Mouse (Mus musculus) myocyte (in vitro differentiated cells): ENCODE results near the gene Map4k5. TPM values are rescaled to one million over a fixed set of nuclear protein-coding genes. Genes with fewer than 3 reads are reported as not detected.

ENCODE experiments used
- H3K27me3 ChIP-seq: one replicate; pipeline ENCODE4 v1.6.1; 2011; ENCODE audit not compliant: control insufficient read depth, insufficient read depth, insufficient read length
- H3K36me3 ChIP-seq: one replicate; pipeline ENCODE4 v1.6.1; 2011; ENCODE audit not compliant: control insufficient read depth, insufficient read depth
- H3K4me2 ChIP-seq: one replicate; pipeline ENCODE4 v1.6.1; 2011; ENCODE audit warnings: low read depth, control low read depth
- H3K4me3 ChIP-seq: one replicate; pipeline ENCODE4 v1.5.1; 2011; ENCODE audit warnings: mild to moderate bottlenecking, control low read depth, moderate library complexity
- H3K79me2 ChIP-seq: one replicate; pipeline ENCODE4 v1.6.1; 2011; ENCODE audit not compliant: control insufficient read depth, insufficient read depth
- H3ac ChIP-seq: one replicate; pipeline ENCODE4 v1.6.1; 2011; ENCODE audit not compliant: control insufficient read depth, insufficient read length
- CEBPB ChIP-seq: IDR thresholded peaks from 2 replicates; pipeline ENCODE4 v1.6.1; 2011; ENCODE audit warnings: mild to moderate bottlenecking, moderate library complexity; ENCODE audit not compliant: poor library complexity, insufficient read depth, severe bottlenecking
- E2F4 ChIP-seq: IDR thresholded peaks from one replicate; pipeline ENCODE4 v1.6.1; 2011; ENCODE audit warnings: mild to moderate bottlenecking, control low read depth, moderate library complexity; ENCODE audit not compliant: insufficient read depth
- MAX ChIP-seq: IDR thresholded peaks from one replicate; pipeline ENCODE4 v1.6.1; 2011; ENCODE audit warnings: low read depth, mild to moderate bottlenecking, control low read depth
- MYOD1 ChIP-seq, 3 experiments: IDR thresholded peaks; one replicate each; pipeline ENCODE4 v1.6.1; 2011; ENCODE audit warnings: control low read depth in 2 of 3, low read depth in 2 of 3, mild to moderate bottlenecking in 2 of 3, moderate library complexity in 1 of 3; ENCODE audit not compliant: insufficient read length in 2 of 3, control insufficient read depth in 1 of 3
- MYOG ChIP-seq, 3 experiments: IDR thresholded peaks; one replicate each; pipeline ENCODE4 v1.6.1; 2011; ENCODE audit warnings: control low read depth in 2 of 3, low read depth in 2 of 3, mild to moderate bottlenecking in 2 of 3; ENCODE audit not compliant: insufficient read length in 2 of 3, control insufficient read depth in 1 of 3, insufficient read depth in 1 of 3
- POLR2A ChIP-seq: IDR thresholded peaks from one replicate; pipeline ENCODE4 v1.6.1; 2011; ENCODE audit warnings: low read depth, mild to moderate bottlenecking, control low read depth, moderate library complexity; ENCODE audit not compliant: insufficient read length
- POLR2AphosphoS2 ChIP-seq: IDR thresholded peaks from one replicate; pipeline ENCODE4 v1.6.1; 2011; ENCODE audit warnings: low read depth, control low read depth; ENCODE audit not compliant: insufficient read length
- REST ChIP-seq: IDR thresholded peaks from one replicate; pipeline ENCODE4 v1.6.1; 2011; ENCODE audit warnings: mild to moderate bottlenecking, control low read depth, moderate library complexity; ENCODE audit not compliant: insufficient read depth, insufficient read length
- SRF ChIP-seq: IDR thresholded peaks from one replicate; pipeline ENCODE4 v1.6.1; 2011; ENCODE audit warnings: low read depth; ENCODE audit not compliant: control insufficient read depth, insufficient read length
- TCF12 ChIP-seq: IDR thresholded peaks from one replicate; pipeline ENCODE4 v1.6.1; 2011; ENCODE audit warnings: mild to moderate bottlenecking, control low read depth; ENCODE audit not compliant: poor library complexity, insufficient read depth, severe bottlenecking
- TCF3 ChIP-seq: IDR thresholded peaks from one replicate; pipeline ENCODE4 v1.6.1; 2011; ENCODE audit warnings: low read depth, control low read depth; ENCODE audit not compliant: insufficient read length
- USF1 ChIP-seq: IDR thresholded peaks from one replicate; pipeline ENCODE4 v1.6.1; 2011; ENCODE audit warnings: low read depth, mild to moderate bottlenecking, control low read depth, moderate library complexity
- polyA plus RNA-seq: library from polyadenylated mRNA; unstranded; fragments of >200 nt; fragmentation: generic; extraction: Trizol; gene quantifications from one replicate; pipeline ENCODE4 v1.2.1, GENCODE M21; 2012; ENCODE audit warnings: missing spikeins

Map4k5 gene
- polyA plus RNA-seq, 1 experiment: 6.1 TPM

GRCm38 (mm10) chr12:69879739-69880138, 13.3 kb downstream of the Map4k5 start:
- Histone ChIP-seq H3K4me2 (no peak overlapping the region), H3K79me2 (peaks cover 66% of the 10 kb centered on the region), H3K4me3 (no peak overlapping the region), H3K36me3 (no peaks in the 10 kb centered on the region), H3K27me3 (no peaks in the 10 kb centered on the region), H3ac (no peak overlapping the region)
- TF ChIP-seq E2F4 (no peak), MAX (no peak), POLR2A (no peak), MYOG (IDR thresholded peaks at IDR 0.05; ENCODE audit: control insufficient read depth in 1 of 3, insufficient read depth in 1 of 3, insufficient read length in 2 of 3, low read depth in 2 of 3) (no peak), POLR2AphosphoS2 (no peak), TCF12 (no peak), REST (no peak), TCF3 (no peak), SRF (no peak), USF1 (no peak), CEBPB (no peak), MYOD1 (IDR thresholded peaks at IDR 0.05; ENCODE audit: control insufficient read depth in 1 of 3, insufficient read length in 2 of 3, low read depth in 2 of 3) (no peak)

DNA sequence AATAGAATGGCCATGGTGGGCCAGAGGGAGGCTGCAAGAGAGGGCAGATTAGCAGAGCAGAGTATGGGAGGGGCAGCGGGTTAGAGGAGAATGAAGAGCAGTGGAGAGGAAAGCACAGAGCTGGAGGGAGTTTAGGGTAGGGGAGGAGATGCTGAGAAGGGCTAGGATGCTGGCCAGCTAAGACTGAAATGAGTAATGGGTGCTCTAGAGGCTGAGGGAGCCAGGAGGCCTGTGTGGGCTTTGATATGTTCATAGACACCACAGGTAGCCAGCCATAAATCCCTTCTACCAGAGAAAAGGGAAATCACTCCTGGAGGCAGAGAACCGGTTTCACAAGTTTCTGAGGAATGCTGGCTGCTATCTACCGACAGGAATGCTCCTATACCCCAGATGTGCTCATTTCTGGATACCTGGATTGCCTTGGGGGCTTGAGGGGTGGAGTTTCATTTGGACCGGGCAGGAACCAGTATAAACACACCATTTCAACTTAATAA, 13.8 kb downstream of the Map4k5 start:
- Histone ChIP-seq H3K36me3 (no peaks in the 10 kb centered on the region), H3K79me2 (peaks cover 62% of the 10 kb centered on the region), H3K4me3 (no peak overlapping the region), H3ac (no peak overlapping the region), H3K4me2 (no peak overlapping the region), H3K27me3 (no peaks in the 10 kb centered on the region)
- TF ChIP-seq TCF3: no peak
- TF ChIP-seq POLR2A: no peak
- no peak for TF ChIP-seq CEBPB
- no peak for TF ChIP-seq POLR2AphosphoS2
- TF ChIP-seq USF1: no peak
- no peak for TF ChIP-seq SRF

DNA sequence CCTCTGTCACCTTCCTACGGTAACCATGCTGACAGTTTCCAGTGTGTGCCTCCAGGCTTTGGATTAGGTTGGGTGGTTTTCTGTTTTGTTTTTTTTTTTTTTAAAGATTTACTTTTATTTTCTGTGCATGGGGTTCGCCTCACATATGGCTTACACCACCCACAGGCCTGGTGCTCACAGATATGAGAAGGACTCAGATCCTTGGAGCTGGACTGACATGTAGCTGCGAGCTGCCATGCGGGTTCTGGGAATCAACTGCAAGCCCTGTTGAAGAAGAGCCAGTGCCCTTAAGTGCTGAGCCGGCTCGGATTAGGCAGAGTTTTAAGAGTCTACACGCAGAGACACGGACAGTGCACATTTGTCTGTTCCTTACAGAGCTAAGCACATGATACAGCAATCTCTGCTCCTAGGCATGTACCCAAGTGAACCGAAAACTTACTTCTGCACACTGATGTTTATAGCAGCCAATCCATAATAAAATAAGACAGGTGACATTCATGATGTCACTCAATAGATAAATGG, 15.1 kb downstream of the Map4k5 start:
- H3ac ChIP-seq: no peak overlapping the region
- no peaks in the 10 kb centered on the region for H3K27me3 ChIP-seq
- TF ChIP-seq CEBPB (no peak), MAX (no peak), REST (no peak), TCF12 (no peak), SRF (no peak), E2F4 (no peak), USF1 (no peak), POLR2AphosphoS2 (no peak), MYOG (IDR thresholded peaks at IDR 0.05; ENCODE audit: control insufficient read depth in 1 of 3, insufficient read depth in 1 of 3, insufficient read length in 2 of 3, low read depth in 2 of 3) (no peak), TCF3 (no peak), MYOD1 (IDR thresholded peaks at IDR 0.05; ENCODE audit: control insufficient read depth in 1 of 3, insufficient read length in 2 of 3, low read depth in 2 of 3) (no peak), POLR2A (no peak)
- H3K4me2 ChIP-seq: no peak overlapping the region
- H3K79me2 ChIP-seq: peaks cover 49% of the 10 kb centered on the region
- H3K4me3 ChIP-seq: no peak overlapping the region
- H3K36me3 ChIP-seq: no peaks in the 10 kb centered on the region

DNA sequence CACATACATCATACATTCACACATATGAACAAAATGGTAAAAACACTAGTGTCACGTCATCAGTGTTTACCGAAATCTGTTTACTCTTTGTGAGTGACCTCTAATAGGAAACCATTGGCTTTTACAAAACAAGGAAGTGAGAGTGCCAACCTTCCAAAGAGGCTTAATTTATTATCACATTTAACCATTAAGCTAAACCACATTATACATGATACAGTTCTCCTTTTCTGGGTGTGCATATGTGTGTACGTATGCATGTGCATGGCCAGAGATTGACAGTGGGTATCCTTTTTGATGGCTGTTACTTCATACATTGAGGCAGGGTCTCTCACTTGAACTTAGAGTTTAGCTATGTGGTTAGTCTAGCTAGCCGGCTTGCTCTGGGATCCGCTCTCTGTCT, 21.4 kb downstream of the Map4k5 start:
- Histone ChIP-seq H3K36me3 (no peaks in the 10 kb centered on the region), H3K27me3 (no peaks in the 10 kb centered on the region), H3ac (no peak overlapping the region), H3K4me2 (no peak overlapping the region), H3K79me2 (peaks cover 18% of the 10 kb centered on the region), H3K4me3 (no peak overlapping the region)
- TF ChIP-seq REST: no peak
- no peak for TF ChIP-seq POLR2A
- TF ChIP-seq POLR2AphosphoS2: no peak
- TF ChIP-seq USF1: no peak
- TF ChIP-seq MYOD1 (IDR thresholded peaks at IDR 0.05; ENCODE audit: control insufficient read depth in 1 of 3, insufficient read length in 2 of 3, low read depth in 2 of 3): no peak
- TF ChIP-seq SRF: no peak
- no peak for TF ChIP-seq MYOG (IDR thresholded peaks at IDR 0.05; ENCODE audit: control insufficient read depth in 1 of 3, insufficient read depth in 1 of 3, insufficient read length in 2 of 3, low read depth in 2 of 3)
- TF ChIP-seq TCF3: no peak
- no peak for TF ChIP-seq CEBPB
- TF ChIP-seq E2F4: no peak
- no peak for TF ChIP-seq TCF12
- no peak for TF ChIP-seq MAX

GRCm38 (mm10) chr12:69867338-69867737, 25.7 kb downstream of the Map4k5 start:
- Histone ChIP-seq H3ac (no peak overlapping the region), H3K4me2 (no peak overlapping the region), H3K4me3 (no peak overlapping the region), H3K36me3 (no peaks in the 10 kb centered on the region), H3K79me2 (peaks cover 14% of the 10 kb centered on the region), H3K27me3 (no peaks in the 10 kb centered on the region)
- TF ChIP-seq TCF12 (peak; percentile 72), REST (no peak), TCF3 (no peak), MAX (no peak), SRF (no peak), MYOG (IDR thresholded peaks at IDR 0.05; ENCODE audit: control insufficient read depth in 1 of 3, insufficient read depth in 1 of 3, insufficient read length in 2 of 3, low read depth in 2 of 3) (peak in 2 of 3 experiments; percentile 64 to 67), CEBPB (no peak), MYOD1 (IDR thresholded peaks at IDR 0.05; ENCODE audit: control insufficient read depth in 1 of 3, insufficient read length in 2 of 3, low read depth in 2 of 3) (peak; percentile 63 to 80 (median 65)), POLR2AphosphoS2 (no peak), E2F4 (no peak), POLR2A (no peak), USF1 (no peak)
